Mouse (Mus musculus) intestine, embryonic 14.5 days (tissue): ENCODE measurements around the gene Prdm9. TPM values are rescaled to one million over a fixed set of nuclear protein-coding genes. Genes with fewer than 3 reads are reported as not detected.

ENCODE experiments used
- polyA plus RNA-seq: library from polyadenylated mRNA; unstranded; fragments of >200 nt; fragmentation: Nextera tagmentation; extraction: Ambion mirVana; gene quantifications from 2 replicates; pipeline ENCODE4 v1.2.1, GENCODE M21; 2014

Prdm9 gene
- polyA plus RNA-seq, 1 experiment from 2014 or later = 1.1 TPM

Other genes with a start within 250 kb of the Prdm9 start
- 20.0 and 24.1 TPM in 2 replicates for gene Dll1, start 187.5 kb downstream of the Prdm9 start, polyA plus RNA-seq
- gene Fam120b, start 168.2 kb downstream of the Prdm9 start, polyA plus RNA-seq = 29.6 and 31.1 TPM in 2 replicates
- gene Psmb1, start 64.6 kb downstream of the Prdm9 start, polyA plus RNA-seq = 265 and 270 TPM in 2 replicates
- gene Tbp, start 64.5 kb downstream of the Prdm9 start, polyA plus RNA-seq = 52.4 and 56.8 TPM in 2 replicates
- gene Pdcd2, start 37.1 kb downstream of the Prdm9 start, polyA plus RNA-seq = 42.9 and 48.6 TPM in 2 replicates
- gene Chd1, start 140.6 kb upstream of the Prdm9 start, polyA plus RNA-seq = 32.2 and 34.0 TPM in 2 replicates